Comparison of ENCODE assay signal across 13 mouse cellular contexts in the genomic region with DNA sequence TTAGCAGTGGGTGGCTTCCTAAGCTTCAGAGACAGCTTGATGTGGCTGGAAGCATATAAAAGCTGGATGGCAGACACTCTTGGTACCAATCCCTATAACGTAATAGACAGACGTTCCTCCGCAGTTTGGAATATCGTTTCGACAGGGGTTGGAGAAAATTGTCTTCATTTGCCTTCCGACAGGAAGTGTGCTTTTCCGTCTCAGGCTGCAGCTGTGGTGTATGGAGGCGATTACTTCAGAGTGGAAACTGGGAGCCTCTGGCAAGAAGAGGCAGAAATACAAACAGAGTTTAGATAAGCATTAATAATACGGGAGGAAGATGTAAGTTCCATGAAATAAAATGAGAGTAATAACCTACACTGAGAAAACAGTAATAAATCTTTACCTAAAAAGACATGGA. TPM values are rescaled to one million over a fixed set of nuclear protein-coding genes. Genes with fewer than 3 reads are reported as not detected.
DNase-seq lines count a peak whose midpoint lies in the region; ATAC-seq lines count a peak whose summit lies in the region.
"Had no signal": no experiment of that assay in that cellular context is flagged by ENCODE, and none has a peak within 500 bp of the region (broad histone marks: within the 10 kb centered on the region; RNA-seq: fewer than 3 reads in every experiment).

No protein-coding gene starts in this region.

- no peak overlapping the region for H3K4me2 ChIP-seq in hindbrain, embryonic 13.5 days
- no peak overlapping the region for H3K4me2 ChIP-seq in hindbrain, embryonic 16.5 days (ENCODE audit: low read length)
- no peak overlapping the region for H3K4me2 ChIP-seq in midbrain, embryonic 14.5 days (ENCODE audit: low read length)
- no peak overlapping the region for H3K4me2 ChIP-seq in midbrain, embryonic 13.5 days (replicated peaks)
- H3K4me2 ChIP-seq in limb, embryonic 12.5 days, result no peak overlapping the region
- H3K4me2 ChIP-seq: hindbrain, embryonic 14.5 days; midbrain, embryonic 11.5 days had no signal

- H3K27ac ChIP-seq in hindbrain, embryonic 13.5 days, result 0 out of 2 replicates have a peak overlapping the region, but pooled peaks have one; percentile 1
- H3K27ac ChIP-seq in hindbrain, embryonic 16.5 days (ENCODE audit: low read depth, low read length), result no peak overlapping the region
- H3K27ac ChIP-seq in midbrain, embryonic 14.5 days (replicated peaks; ENCODE audit: low read depth, low read length), result 0 out of 2 replicates have a peak overlapping the region, but pooled peaks have one; percentile 26
- H3K27ac ChIP-seq in midbrain, embryonic 13.5 days, result no peak overlapping the region
- 0 out of 2 replicates have a peak overlapping the region, but pooled peaks have one; percentile 0 for H3K27ac ChIP-seq in limb, embryonic 12.5 days
- H3K27ac ChIP-seq: hindbrain, embryonic 14.5 days had no signal

- no peaks in the 10 kb centered on the region for H3K9me3 ChIP-seq in hindbrain, embryonic 13.5 days
- H3K9me3 ChIP-seq in hindbrain, embryonic 16.5 days (ENCODE audit: control insufficient read depth, low read length), result no peaks in the 10 kb centered on the region
- no peaks in the 10 kb centered on the region for H3K9me3 ChIP-seq in midbrain, embryonic 14.5 days (ENCODE audit: control insufficient read depth, low read length)
- H3K9me3 ChIP-seq in midbrain, embryonic 13.5 days, result no peaks in the 10 kb centered on the region
- no peaks in the 10 kb centered on the region for H3K9me3 ChIP-seq in limb, embryonic 12.5 days

- H3K4me3 ChIP-seq in hindbrain, embryonic 13.5 days, result no peak overlapping the region
- H3K4me3 ChIP-seq in hindbrain, embryonic 16.5 days (ENCODE audit: low read length), result no peak overlapping the region
- no peak overlapping the region for H3K4me3 ChIP-seq in midbrain, embryonic 14.5 days (replicated peaks; ENCODE audit: low read depth, low read length)
- H3K4me3 ChIP-seq in midbrain, embryonic 13.5 days (replicated peaks), result no peak overlapping the region
- no peak overlapping the region for H3K4me3 ChIP-seq in limb, embryonic 12.5 days (replicated peaks)

- no peaks in the 10 kb centered on the region for H3K4me1 ChIP-seq in hindbrain, embryonic 13.5 days (replicated peaks)
- no peaks in the 10 kb centered on the region for H3K4me1 ChIP-seq in hindbrain, embryonic 16.5 days (ENCODE audit: control insufficient read depth, insufficient read depth, low read depth, low read length)
- no peaks in the 10 kb centered on the region for H3K4me1 ChIP-seq in midbrain, embryonic 14.5 days (ENCODE audit: control insufficient read depth, insufficient read depth, low read length)
- H3K4me1 ChIP-seq in midbrain, embryonic 13.5 days (replicated peaks), result no peaks in the 10 kb centered on the region
- H3K4me1 ChIP-seq in limb, embryonic 12.5 days (replicated peaks), result peaks cover 25% of the 10 kb centered on the region

- no peak for DNase-seq in midbrain, embryonic 14.5 days
- no peak for DNase-seq in right cerebral cortex, postnatal 25 days
- DNase-seq in gastrocnemius, postnatal 25 days, result no peak
- DNase-seq: adrenal gland, postnatal 25 days; cerebellum, adult 11 months; embryo, embryonic 11 days had no signal

- H3K9ac ChIP-seq in hindbrain, embryonic 13.5 days, result no peak overlapping the region
- no peak overlapping the region for H3K9ac ChIP-seq in hindbrain, embryonic 16.5 days (ENCODE audit: low read depth, low read length)
- no peak overlapping the region for H3K9ac ChIP-seq in midbrain, embryonic 14.5 days (replicated peaks; ENCODE audit: low read length)
- H3K9ac ChIP-seq in midbrain, embryonic 13.5 days (replicated peaks), result no peak overlapping the region
- no peak overlapping the region for H3K9ac ChIP-seq in limb, embryonic 12.5 days (replicated peaks)
- H3K9ac ChIP-seq: hindbrain, embryonic 14.5 days had no signal

- no peaks in the 10 kb centered on the region for H3K27me3 ChIP-seq in hindbrain, embryonic 13.5 days
- no peaks in the 10 kb centered on the region for H3K27me3 ChIP-seq in hindbrain, embryonic 16.5 days (replicated peaks; ENCODE audit: control insufficient read depth, insufficient read depth, low read length)
- H3K27me3 ChIP-seq in midbrain, embryonic 14.5 days (ENCODE audit: control insufficient read depth, insufficient read depth, low read length), result no peaks in the 10 kb centered on the region
- no peaks in the 10 kb centered on the region for H3K27me3 ChIP-seq in midbrain, embryonic 13.5 days
- no peaks in the 10 kb centered on the region for H3K27me3 ChIP-seq in limb, embryonic 12.5 days
- H3K27me3 ChIP-seq: CH12.LX had no signal

- no peaks in the 10 kb centered on the region for H3K36me3 ChIP-seq in hindbrain, embryonic 13.5 days
- H3K36me3 ChIP-seq in hindbrain, embryonic 16.5 days (ENCODE audit: control insufficient read depth, insufficient read depth, low read length), result no peaks in the 10 kb centered on the region
- H3K36me3 ChIP-seq in midbrain, embryonic 14.5 days (ENCODE audit: control insufficient read depth, insufficient read depth, low read length), result no peaks in the 10 kb centered on the region
- no peaks in the 10 kb centered on the region for H3K36me3 ChIP-seq in midbrain, embryonic 13.5 days
- H3K36me3 ChIP-seq in limb, embryonic 12.5 days, result no peaks in the 10 kb centered on the region

- WGBS in hindbrain, embryonic 13.5 days, result 83% methylated on average over 9 of the region's 9 CpGs
- 71% methylated on average over 9 of the region's 9 CpGs for WGBS in hindbrain, embryonic 16.5 days
- 78% methylated on average over 9 of the region's 9 CpGs for WGBS in midbrain, embryonic 14.5 days
- WGBS in midbrain, embryonic 13.5 days, result 84% methylated on average over 9 of the region's 9 CpGs
- WGBS in limb, embryonic 12.5 days, result 54% methylated on average over 9 of the region's 9 CpGs

- ATAC-seq in hindbrain, embryonic 13.5 days (ENCODE audit: low FRiP score), result no peak
- no peak for ATAC-seq in hindbrain, embryonic 16.5 days
- no peak for ATAC-seq in midbrain, embryonic 14.5 days (ENCODE audit: low FRiP score, low TSS enrichment)
- no peak for ATAC-seq in midbrain, embryonic 13.5 days
- ATAC-seq in limb, embryonic 12.5 days (ENCODE audit: insufficient number of reproducible peaks, insufficient read depth, low FRiP score, low TSS enrichment, low read depth), result no peak

RNA-seq across cellular contexts. Expression of gene Upp2, which starts 28.3 kb away (rescaled TPM):
- polyA plus RNA-seq in hindbrain, embryonic 13.5 days (2015; fragmentation: Nextera tagmentation; extraction: Ambion mirVana), result 13.2 and 13.4 TPM in 2 replicates
- polyA plus RNA-seq in hindbrain, embryonic 16.5 days (2015; fragmentation: Nextera tagmentation; extraction: Ambion mirVana), result 14.6 and 15.1 TPM in 2 replicates
- polyA plus RNA-seq in midbrain, embryonic 14.5 days (2014; fragmentation: Nextera tagmentation; extraction: Ambion mirVana), result 14.1 and 14.4 TPM in 2 replicates
- polyA plus RNA-seq in midbrain, embryonic 13.5 days (2015; fragmentation: Nextera tagmentation; extraction: Ambion mirVana), result 9.8 and 11.6 TPM in 2 replicates
- polyA plus RNA-seq in limb, embryonic 12.5 days (2016; fragmentation: Nextera tagmentation; extraction: Ambion mirVana), result 10.4 and 12.9 TPM in 2 replicates
- 1 to 10 TPM; 1.9 to 2.4 TPM for total RNA-seq in gastrocnemius, postnatal 25 days (2021)
- total RNA-seq: CH12.LX had no signal

RNA-seq across cellular contexts. Expression of gene Acvr1, which starts 28.4 kb away (rescaled TPM):
- polyA plus RNA-seq in hindbrain, embryonic 13.5 days (2015; fragmentation: Nextera tagmentation; extraction: Ambion mirVana), result 4.2 and 4.9 TPM in 2 replicates
- polyA plus RNA-seq in hindbrain, embryonic 16.5 days (2015; fragmentation: Nextera tagmentation; extraction: Ambion mirVana), result 4.6 and 5.1 TPM in 2 replicates
- 5.6 and 7.5 TPM in 2 replicates for polyA plus RNA-seq in midbrain, embryonic 14.5 days (2014; fragmentation: Nextera tagmentation; extraction: Ambion mirVana)
- polyA plus RNA-seq in midbrain, embryonic 13.5 days (2015; fragmentation: Nextera tagmentation; extraction: Ambion mirVana), result 3.6 and 4.2 TPM in 2 replicates
- polyA plus RNA-seq in limb, embryonic 12.5 days (2016; fragmentation: Nextera tagmentation; extraction: Ambion mirVana), result 5.8 and 6.1 TPM in 2 replicates
- 10 to 100 TPM; 12.4 to 16.2 TPM for total RNA-seq in gastrocnemius, postnatal 25 days (2021)
- total RNA-seq: CH12.LX had no signal

Comparison
In these comparisons a context has a peak if more than half of its experiments do, and no peak if none do; other contexts are left out.
1. H3K27ac ChIP-seq: peak in hindbrain, embryonic 13.5 days (single experiment), midbrain, embryonic 14.5 days (single experiment) and limb, embryonic 12.5 days (single experiment); none in hindbrain, embryonic 16.5 days (single experiment) and midbrain, embryonic 13.5 days (single experiment).